Mouse (Mus musculus): ENCODE results near the gene Ftcd. TPM values are rescaled to one million over a fixed set of nuclear protein-coding genes. Genes with fewer than 3 reads are reported as not detected.

Ftcd gene
- polyA plus RNA-seq, 1 experiment: not detected

- H3K9ac ChIP-seq (ENCODE audit: low read depth, poor library complexity, severe bottlenecking): no peak overlapping the region
- H3K27me3 ChIP-seq (ENCODE audit: control insufficient read depth, insufficient read depth, low read length, poor library complexity, severe bottlenecking): no peaks in the 10 kb centered on the region
- no peak overlapping the region for H3K4me3 ChIP-seq (ENCODE audit: low read depth, low read length)
- H3K4me1 ChIP-seq (ENCODE audit: control insufficient read depth, insufficient read depth, low read length): no peaks in the 10 kb centered on the region
- H3K27ac ChIP-seq (ENCODE audit: insufficient read depth, low read length): no peak overlapping the region
- TF ChIP-seq CTCF (IDR thresholded peaks at IDR 0.05; ENCODE audit: low read depth, low read length) (no peak), POLR2A (IDR thresholded peaks at IDR 0.05; ENCODE audit: insufficient read depth, low read length) (no peak), EP300 (IDR thresholded peaks at IDR 0.05; ENCODE audit: insufficient read depth, low read depth, low read length) (no peak)
- H3K9me3 ChIP-seq (replicated peaks; ENCODE audit: control insufficient read depth, insufficient read depth, low read length, poor library complexity, severe bottlenecking): no peaks in the 10 kb centered on the region
- H3K36me3 ChIP-seq (ENCODE audit: control insufficient read depth, insufficient read depth, low read length, poor library complexity, severe bottlenecking): no peaks in the 10 kb centered on the region
These were observed 47.0 kb downstream of the Ftcd start for GRCm38 (mm10) chr10:76622411-76622810.

DNA sequence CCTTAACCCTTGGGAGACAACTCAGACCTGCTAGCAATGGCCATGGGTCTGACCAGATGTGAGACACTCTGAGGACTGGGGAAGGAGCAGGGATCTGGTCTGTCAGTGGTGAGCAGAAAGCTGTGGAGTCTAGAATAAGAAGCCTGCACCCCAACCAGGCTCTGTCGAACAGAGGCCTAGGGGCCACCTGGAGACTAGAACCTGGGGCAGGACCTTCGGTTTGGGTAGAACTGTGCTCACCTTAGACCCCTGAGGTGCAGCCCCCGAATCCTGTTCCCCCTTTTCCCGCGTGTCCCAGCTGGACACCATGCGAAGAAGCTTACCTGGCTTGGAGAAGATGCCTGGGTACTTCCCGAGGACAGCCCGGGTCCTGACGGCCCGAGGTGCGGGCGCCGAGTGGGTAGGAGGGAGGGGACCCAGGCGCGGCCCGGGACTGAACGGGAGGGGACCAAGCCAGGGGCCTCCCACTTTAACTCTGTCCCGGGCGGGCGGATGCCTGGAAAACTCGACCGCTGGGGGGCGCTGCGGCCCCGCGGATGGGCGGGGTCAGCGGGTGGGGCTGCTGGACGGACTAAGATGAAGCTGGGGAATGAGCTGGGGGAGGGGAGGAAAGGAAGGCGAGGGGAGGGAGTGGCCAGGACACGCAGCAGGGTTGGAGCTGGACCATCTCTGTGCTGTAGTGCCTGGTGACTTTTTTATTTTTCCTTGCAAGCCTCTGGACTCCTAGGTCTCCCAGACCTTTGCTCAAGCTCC, 47.7 kb downstream of the Ftcd start, which contains the start of gene Col6a2:
Col6a2 (minus strand) TSS at position 703 of the 753 bp plus-strand sequence.
- peak within 1 kb of the TSS; percentile 46; the same call in 1 of the 2 replicates for H3K9ac ChIP-seq (ENCODE audit: low read depth, poor library complexity, severe bottlenecking)
- H3K27me3 ChIP-seq (ENCODE audit: control insufficient read depth, insufficient read depth, low read length, poor library complexity, severe bottlenecking): no peaks in the 10 kb centered on the region
- no peaks in the 10 kb centered on the region for H3K9me3 ChIP-seq (replicated peaks; ENCODE audit: control insufficient read depth, insufficient read depth, low read length, poor library complexity, severe bottlenecking)
- no peak within 1 kb of the TSS for H3K27ac ChIP-seq (ENCODE audit: insufficient read depth, low read length)
- H3K4me3 ChIP-seq (ENCODE audit: low read depth, low read length): peak within 1 kb of the TSS; percentile 49
- no peaks in the 10 kb centered on the region for H3K36me3 ChIP-seq (ENCODE audit: control insufficient read depth, insufficient read depth, low read length, poor library complexity, severe bottlenecking)
- TF ChIP-seq EP300 (IDR thresholded peaks at IDR 0.05; ENCODE audit: insufficient read depth, low read depth, low read length): no peak
- TF ChIP-seq CTCF (IDR thresholded peaks at IDR 0.05; ENCODE audit: low read depth, low read length): peak; percentile 72
- no peaks in the 10 kb centered on the region for H3K4me1 ChIP-seq (ENCODE audit: control insufficient read depth, insufficient read depth, low read length)

DNA sequence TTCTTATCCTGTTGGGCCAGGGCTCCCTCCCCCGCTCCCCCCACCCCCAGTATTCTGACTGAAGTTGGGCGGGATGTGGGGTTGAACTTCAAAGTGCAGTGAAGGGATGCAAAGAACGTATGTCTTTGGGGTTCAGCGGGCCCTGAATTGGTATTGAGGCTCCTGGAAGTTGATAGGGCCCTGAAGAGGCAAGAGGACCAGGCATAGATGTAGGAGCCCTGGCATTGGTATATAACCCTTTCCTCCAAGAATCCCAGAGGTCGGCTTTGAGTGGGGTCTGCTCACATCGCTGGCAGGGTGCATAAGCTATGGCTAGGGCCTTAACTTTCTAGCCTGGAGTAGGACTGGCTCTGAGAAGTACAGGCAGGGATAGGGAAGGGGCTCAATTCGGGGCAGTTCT, 48.3 kb downstream of the Ftcd start:
- Histone ChIP-seq H3K4me3 (ENCODE audit: low read depth, low read length) (no peak overlapping the region), H3K36me3 (ENCODE audit: control insufficient read depth, insufficient read depth, low read length, poor library complexity, severe bottlenecking) (no peaks in the 10 kb centered on the region), H3K9ac (ENCODE audit: low read depth, poor library complexity, severe bottlenecking) (no peak overlapping the region), H3K9me3 (replicated peaks; ENCODE audit: control insufficient read depth, insufficient read depth, low read length, poor library complexity, severe bottlenecking) (no peaks in the 10 kb centered on the region), H3K27me3 (ENCODE audit: control insufficient read depth, insufficient read depth, low read length, poor library complexity, severe bottlenecking) (no peaks in the 10 kb centered on the region), H3K4me1 (ENCODE audit: control insufficient read depth, insufficient read depth, low read length) (no peaks in the 10 kb centered on the region), H3K27ac (ENCODE audit: insufficient read depth, low read length) (no peak overlapping the region)
- TF ChIP-seq POLR2A (IDR thresholded peaks at IDR 0.05; ENCODE audit: insufficient read depth, low read length): no peak

DNA sequence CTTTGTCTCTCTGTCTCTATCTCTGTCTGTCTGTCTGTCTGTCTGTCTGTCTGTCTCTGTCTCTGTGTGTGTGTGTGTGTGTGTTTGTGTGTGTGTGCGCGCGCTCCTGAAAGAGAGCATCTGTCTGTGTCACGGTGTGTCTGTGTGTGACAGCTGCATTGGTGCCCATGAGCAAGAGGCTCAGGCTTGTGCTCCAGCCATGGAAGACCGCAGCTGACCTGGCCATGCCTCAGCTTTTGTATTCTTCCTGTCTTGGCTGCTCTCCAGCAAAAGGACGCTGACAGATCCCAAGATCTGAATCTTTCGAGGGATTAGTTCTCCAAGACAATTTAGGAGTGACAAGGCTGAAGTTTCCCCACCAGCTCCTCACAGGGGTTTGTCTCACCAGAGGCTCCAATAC, 49.5 kb downstream of the Ftcd start:
- no peaks in the 10 kb centered on the region for H3K36me3 ChIP-seq (ENCODE audit: control insufficient read depth, insufficient read depth, low read length, poor library complexity, severe bottlenecking)
- no peak overlapping the region for H3K27ac ChIP-seq (ENCODE audit: insufficient read depth, low read length)
- TF ChIP-seq POLR2A (IDR thresholded peaks at IDR 0.05; ENCODE audit: insufficient read depth, low read length) (no peak), EP300 (IDR thresholded peaks at IDR 0.05; ENCODE audit: insufficient read depth, low read depth, low read length) (no peak), CTCF (IDR thresholded peaks at IDR 0.05; ENCODE audit: low read depth, low read length) (no peak)
- H3K27me3 ChIP-seq (ENCODE audit: control insufficient read depth, insufficient read depth, low read length, poor library complexity, severe bottlenecking): no peaks in the 10 kb centered on the region
- no peaks in the 10 kb centered on the region for H3K9me3 ChIP-seq (replicated peaks; ENCODE audit: control insufficient read depth, insufficient read depth, low read length, poor library complexity, severe bottlenecking)
- H3K4me3 ChIP-seq (ENCODE audit: low read depth, low read length): no peak overlapping the region
- H3K4me1 ChIP-seq (ENCODE audit: control insufficient read depth, insufficient read depth, low read length): no peaks in the 10 kb centered on the region
- H3K9ac ChIP-seq (ENCODE audit: low read depth, poor library complexity, severe bottlenecking): no peak overlapping the region

- no peaks in the 10 kb centered on the region for H3K36me3 ChIP-seq (ENCODE audit: control insufficient read depth, insufficient read depth, low read length, poor library complexity, severe bottlenecking)
- TF ChIP-seq POLR2A (IDR thresholded peaks at IDR 0.05; ENCODE audit: insufficient read depth, low read length) (no peak), CTCF (IDR thresholded peaks at IDR 0.05; ENCODE audit: low read depth, low read length) (no peak)
- no peak overlapping the region for H3K9ac ChIP-seq (ENCODE audit: low read depth, poor library complexity, severe bottlenecking)
- no peak overlapping the region for H3K27ac ChIP-seq (ENCODE audit: insufficient read depth, low read length)
- no peaks in the 10 kb centered on the region for H3K27me3 ChIP-seq (ENCODE audit: control insufficient read depth, insufficient read depth, low read length, poor library complexity, severe bottlenecking)
- H3K4me3 ChIP-seq (ENCODE audit: low read depth, low read length): no peak overlapping the region
- no peaks in the 10 kb centered on the region for H3K4me1 ChIP-seq (ENCODE audit: control insufficient read depth, insufficient read depth, low read length)
- no peaks in the 10 kb centered on the region for H3K9me3 ChIP-seq (replicated peaks; ENCODE audit: control insufficient read depth, insufficient read depth, low read length, poor library complexity, severe bottlenecking)
These were observed 52.3 kb downstream of the Ftcd start for GRCm38 (mm10) chr10:76627714-76628113.

DNA sequence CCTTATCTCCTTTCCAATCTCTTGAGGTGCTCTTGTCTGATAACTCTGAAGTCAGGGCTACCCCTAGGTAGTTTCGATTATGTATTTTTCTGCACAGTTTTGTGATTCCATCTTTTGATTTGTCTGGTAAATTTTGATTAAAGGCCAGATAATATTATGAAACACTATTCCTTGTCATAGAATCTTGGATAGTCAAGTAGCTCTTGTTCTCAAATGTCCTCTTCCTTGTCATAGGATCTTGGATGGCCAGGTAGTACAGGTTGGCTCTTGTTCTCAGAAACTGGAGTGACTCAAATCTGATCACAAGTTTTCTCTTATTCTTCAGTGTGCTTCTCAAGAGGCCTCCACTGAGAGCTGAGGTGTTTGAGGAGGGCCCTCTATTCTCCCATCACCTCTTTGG, 55.2 kb downstream of the Ftcd start:
- TF ChIP-seq CTCF (IDR thresholded peaks at IDR 0.05; ENCODE audit: low read depth, low read length): no peak
- TF ChIP-seq POLR2A (IDR thresholded peaks at IDR 0.05; ENCODE audit: insufficient read depth, low read length): no peak
- TF ChIP-seq EP300 (IDR thresholded peaks at IDR 0.05; ENCODE audit: insufficient read depth, low read depth, low read length): no peak
- no peak overlapping the region for H3K27ac ChIP-seq (ENCODE audit: insufficient read depth, low read length)
- H3K27me3 ChIP-seq (ENCODE audit: control insufficient read depth, insufficient read depth, low read length, poor library complexity, severe bottlenecking): no peaks in the 10 kb centered on the region

More for the DNA sequence above, 55.2 kb downstream of the Ftcd start:
- Histone ChIP-seq H3K9me3 (replicated peaks; ENCODE audit: control insufficient read depth, insufficient read depth, low read length, poor library complexity, severe bottlenecking) (no peaks in the 10 kb centered on the region), H3K36me3 (ENCODE audit: control insufficient read depth, insufficient read depth, low read length, poor library complexity, severe bottlenecking) (no peaks in the 10 kb centered on the region), H3K4me3 (ENCODE audit: low read depth, low read length) (no peak overlapping the region), H3K9ac (ENCODE audit: low read depth, poor library complexity, severe bottlenecking) (no peak overlapping the region), H3K4me1 (ENCODE audit: control insufficient read depth, insufficient read depth, low read length) (no peaks in the 10 kb centered on the region)

Measured in ES-Bruce4 (cell line).